Mouse (Mus musculus): ENCODE results near the gene Map3k15.

DNA sequence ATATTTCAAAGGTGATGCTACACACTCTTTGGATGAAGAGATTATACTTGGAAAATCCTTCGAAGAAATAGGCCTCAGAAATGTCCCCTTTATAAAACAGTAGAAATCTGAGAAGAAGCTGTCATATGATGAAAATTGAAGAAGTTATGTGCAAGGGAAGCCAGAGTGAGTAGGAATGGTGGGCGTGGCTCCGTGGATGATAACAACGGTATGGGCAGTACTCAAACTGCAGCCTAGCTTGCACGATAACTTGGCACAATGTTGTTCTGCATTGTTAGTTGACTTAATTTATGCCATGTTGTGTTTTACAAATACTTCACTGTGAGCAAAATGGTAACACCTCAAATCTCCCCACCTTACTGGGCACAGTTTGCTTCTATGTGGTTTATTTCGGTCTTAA lies 7.6 kb downstream of the Map3k15 start:
- TF ChIP-seq FLI1 (IDR thresholded peaks at IDR 0.05; ENCODE audit: low read length), result no peak
- TF ChIP-seq GATA1 (IDR thresholded peaks at IDR 0.05; ENCODE audit: borderline replicate concordance, low read length), result no peak

Measured in megakaryocyte, embryonic 14.5 days (primary cell).